Mouse (Mus musculus): ENCODE results near the gene Col6a6.
"Not testable (repeated sequence)": the region's sequence is repeated elsewhere in the genome, so short reads cannot be mapped to it uniquely, and the experiment has no call there.

Gene Col6a6

GRCm38 (mm10) chr9:105672032-105672431 lies 155.9 kb downstream of the Col6a6 start:
- DNase-seq (ENCODE audit: low spot score), result no peak

- no peak for DNase-seq (ENCODE audit: low spot score)
Measured at GRCm38 (mm10) chr9:105670916-105671315, 157.0 kb downstream of the Col6a6 start.

DNA sequence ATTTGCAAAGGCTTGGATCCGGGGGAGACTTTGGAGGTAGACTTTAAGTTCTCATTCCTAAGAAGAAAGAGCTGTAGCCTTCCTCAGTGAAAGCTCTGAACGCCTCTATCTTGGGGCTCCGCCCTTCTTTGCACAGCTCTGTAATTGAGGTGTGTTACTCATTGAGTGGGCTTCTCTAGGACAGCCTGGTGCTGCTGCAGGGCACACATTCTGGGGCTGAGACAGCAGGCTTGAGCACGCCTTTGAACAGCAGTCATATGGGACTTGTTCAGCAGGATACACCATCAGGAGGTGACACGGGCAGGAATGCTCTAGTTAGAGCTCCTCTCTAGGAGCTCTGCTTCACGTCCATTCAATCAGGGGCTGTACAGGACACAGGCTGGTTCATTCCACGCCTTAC lies 162.7 kb downstream of the Col6a6 start:
- no peak for DNase-seq (ENCODE audit: low spot score)

DNA sequence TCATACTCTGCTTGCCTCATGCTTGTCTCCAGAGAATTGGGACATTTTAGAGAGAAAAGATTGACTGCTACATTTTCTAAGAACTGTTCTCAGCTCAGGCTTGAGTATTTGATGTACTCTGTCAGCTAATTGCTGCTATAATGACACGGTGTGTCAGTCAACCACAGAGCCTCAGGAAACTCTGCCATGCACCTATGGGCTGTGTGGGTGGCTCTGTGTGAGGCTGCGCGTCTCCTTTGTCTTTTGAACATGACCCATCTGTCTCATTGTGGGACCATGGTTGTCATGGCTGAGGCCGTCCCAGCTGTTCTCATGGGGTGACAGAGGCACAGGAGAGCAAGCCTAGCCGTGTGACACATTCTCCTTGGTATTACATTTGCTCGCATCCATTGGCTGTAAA lies 168.1 kb downstream of the Col6a6 start:
- DNase-seq (ENCODE audit: low spot score), result no peak

- peak; percentile 7 for DNase-seq (ENCODE audit: low spot score)
Measured at GRCm38 (mm10) chr9:105658216-105658615, 169.7 kb downstream of the Col6a6 start.

DNA sequence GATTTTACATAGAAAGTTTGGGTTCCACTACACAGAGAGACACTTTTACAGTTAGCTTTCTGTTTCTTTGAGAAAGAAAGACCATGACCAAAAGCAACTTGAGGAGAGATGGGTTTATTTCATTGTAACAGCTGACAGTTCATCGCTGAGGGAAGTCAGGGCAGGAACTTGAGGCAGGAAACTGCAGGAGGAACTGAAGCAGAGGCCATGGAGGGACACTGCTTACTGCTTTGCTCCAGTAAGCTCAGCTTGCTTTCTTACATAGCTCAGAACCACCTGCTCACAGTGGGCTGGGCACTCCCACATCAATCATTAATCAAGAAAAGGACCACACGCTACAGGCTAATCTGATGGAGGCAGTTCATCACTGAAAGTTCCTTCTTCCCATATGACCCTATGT lies 171.8 kb downstream of the Col6a6 start:
- DNase-seq (ENCODE audit: low spot score), result no peak

GRCm38 (mm10) chr9:105642460-105643371 lies 185.2 kb downstream of the Col6a6 start, which contains the start of gene Pik3r4:
TSS of gene Pik3r4 (plus strand) at chr9:105642978.
- DNase-seq (ENCODE audit: low spot score), result peak; percentile 80

DNA sequence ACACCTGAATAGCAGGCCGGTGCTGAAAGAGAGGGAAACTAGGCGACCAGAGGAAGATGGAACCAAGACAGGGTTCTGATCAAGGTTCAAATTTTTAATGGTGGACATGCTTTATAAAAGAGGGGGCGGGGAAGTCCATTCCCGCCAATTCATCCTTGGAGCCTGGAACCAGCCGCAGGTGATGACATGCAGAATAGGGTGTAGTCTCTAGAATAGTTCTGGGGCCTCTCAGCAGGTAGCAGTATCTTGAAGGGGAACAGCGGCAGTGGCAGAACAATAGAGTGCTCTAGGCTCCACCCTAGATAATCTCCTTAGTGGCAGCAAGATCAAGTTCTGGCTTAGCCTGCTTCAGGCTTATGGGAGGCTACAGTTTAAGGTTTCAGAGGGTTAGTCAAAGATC lies 186.6 kb downstream of the Col6a6 start:
- DNase-seq (ENCODE audit: low spot score), result not testable (repeated sequence)

All from spleen, adult 12 weeks (tissue).